Mouse (Mus musculus) c-Kit-negative CD71-positive TER-119-positive erythroid progenitor cells, embryonic 14.5 days (primary cell): ENCODE results near the gene Nadsyn1.

Experiments used
- DNase-seq: peaks from one replicate; pipeline ENCODE4 v3.0.0-alpha.2; 2013; ENCODE audit warnings: low read depth, low spot score

Nadsyn1 gene

DNA sequence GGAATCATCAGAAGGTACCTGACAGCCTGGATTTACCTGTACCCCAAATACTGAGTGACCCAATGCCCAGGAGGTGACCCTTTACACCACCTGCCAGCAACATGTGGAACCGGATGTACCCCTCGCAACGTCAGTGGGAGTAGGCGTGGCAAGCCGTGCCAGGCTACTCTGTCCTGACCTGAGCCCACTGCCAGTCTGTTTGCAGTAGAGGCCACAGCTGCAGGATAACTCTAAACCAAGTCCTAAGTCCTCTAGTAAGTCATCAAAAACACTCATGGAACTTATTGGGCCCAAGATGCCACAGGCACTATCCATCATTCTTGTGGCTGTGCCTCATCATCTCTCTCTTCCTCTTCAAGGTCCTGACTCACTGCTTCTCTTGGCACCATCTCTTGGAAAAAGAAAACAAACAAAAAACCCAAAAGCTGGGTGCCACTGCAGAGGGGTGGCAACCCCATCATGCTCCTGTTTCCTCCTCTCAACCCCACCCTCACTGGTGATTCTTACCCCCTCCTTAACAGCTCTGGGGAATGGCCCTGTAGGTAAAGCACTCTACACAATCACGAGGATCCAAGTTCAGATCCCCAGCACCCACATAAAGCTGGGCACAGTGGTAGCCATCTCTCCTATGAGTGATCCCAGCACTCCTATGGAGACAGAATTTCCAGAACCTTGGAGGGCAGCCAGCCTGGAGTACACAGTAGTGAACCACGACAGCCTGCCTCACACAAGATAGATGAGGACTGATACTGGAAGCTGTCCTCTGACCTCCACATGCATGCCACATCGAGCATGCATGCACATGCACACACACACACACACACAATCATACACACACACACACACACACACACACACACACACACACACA, 21.2 kb downstream of the Nadsyn1 start:
- DNase-seq, result no peak

DNA sequence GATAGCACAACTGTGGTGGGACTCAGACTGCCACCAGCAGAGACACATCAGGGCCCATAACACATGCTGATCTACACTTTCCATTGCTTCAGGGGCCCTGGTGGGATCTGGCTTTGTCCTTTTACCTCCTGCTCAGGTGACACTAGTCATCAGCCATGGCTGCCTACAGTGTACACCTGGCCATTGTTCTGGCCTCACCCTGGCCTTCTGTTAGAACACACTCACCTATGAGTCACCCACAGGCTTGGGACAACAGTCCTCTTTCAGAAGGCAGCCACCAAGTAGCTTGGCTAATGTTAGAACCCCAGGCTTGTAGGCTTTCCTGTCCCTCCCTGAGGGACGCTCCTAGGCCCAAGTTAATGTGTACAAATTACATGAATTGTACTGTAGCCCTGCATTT, 21.9 kb downstream of the Nadsyn1 start:
- no peak for DNase-seq

GRCm38 (mm10) chr7:143798783-143799182, 23.9 kb downstream of the Nadsyn1 start:
- DNase-seq, result no peak

DNA sequence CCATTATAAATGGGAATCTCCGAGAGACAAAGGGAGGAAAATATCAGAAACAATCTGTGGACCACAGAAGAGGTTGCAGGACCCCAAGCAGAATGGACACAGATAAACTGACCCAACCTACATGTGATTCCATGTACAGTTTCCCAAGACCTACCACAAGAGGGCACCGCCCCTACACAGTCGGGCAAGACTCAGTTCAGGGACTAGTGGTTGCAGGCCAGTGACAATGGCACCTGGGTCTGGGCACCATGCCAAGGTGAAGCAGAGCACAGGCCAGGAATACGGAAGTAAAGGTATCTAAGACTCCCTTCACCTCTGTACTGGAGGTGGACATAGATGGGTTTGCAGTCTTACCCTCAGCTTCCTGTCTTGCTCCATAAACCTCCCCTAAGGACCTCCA, 29.5 kb downstream of the Nadsyn1 start:
- no peak for DNase-seq

DNA sequence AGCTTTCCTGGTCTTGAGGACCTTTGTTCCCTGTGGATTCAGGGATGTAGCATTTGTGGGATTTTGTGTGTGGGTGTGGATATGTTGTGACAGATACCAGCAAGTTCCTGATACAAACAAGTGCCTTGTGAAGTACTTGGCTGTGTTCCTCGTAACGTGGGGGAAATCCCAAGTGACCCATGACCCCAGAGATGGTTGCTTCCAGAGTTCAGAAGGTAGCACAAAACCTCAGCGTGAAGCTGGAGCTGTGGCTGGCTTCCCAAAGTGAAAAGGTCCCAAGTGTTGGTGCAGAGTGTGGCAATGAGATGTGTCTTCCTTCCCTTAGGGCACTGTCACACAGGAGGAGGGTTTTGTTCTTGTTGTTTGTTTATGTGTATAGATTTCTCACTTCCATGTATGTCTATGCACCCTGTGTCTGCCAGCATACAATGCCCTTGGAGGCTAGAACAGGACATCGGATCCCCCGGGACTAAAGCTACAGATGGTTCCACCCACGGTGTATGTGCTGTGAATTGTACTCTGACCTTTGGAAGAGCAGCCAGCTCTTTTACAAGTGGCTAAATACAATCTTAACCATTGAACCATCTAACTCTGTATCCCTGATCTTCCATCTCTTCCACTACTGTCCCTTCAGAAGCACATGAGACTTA, 30.2 kb downstream of the Nadsyn1 start:
- DNase-seq, result no peak

- DNase-seq, result no peak
Observed at GRCm38 (mm10) chr7:143783996-143784829, 38.4 kb downstream of the Nadsyn1 start, which contains the start of gene Mrgpre. TSS of gene Mrgpre (minus strand) at chr7:143784500.

DNA sequence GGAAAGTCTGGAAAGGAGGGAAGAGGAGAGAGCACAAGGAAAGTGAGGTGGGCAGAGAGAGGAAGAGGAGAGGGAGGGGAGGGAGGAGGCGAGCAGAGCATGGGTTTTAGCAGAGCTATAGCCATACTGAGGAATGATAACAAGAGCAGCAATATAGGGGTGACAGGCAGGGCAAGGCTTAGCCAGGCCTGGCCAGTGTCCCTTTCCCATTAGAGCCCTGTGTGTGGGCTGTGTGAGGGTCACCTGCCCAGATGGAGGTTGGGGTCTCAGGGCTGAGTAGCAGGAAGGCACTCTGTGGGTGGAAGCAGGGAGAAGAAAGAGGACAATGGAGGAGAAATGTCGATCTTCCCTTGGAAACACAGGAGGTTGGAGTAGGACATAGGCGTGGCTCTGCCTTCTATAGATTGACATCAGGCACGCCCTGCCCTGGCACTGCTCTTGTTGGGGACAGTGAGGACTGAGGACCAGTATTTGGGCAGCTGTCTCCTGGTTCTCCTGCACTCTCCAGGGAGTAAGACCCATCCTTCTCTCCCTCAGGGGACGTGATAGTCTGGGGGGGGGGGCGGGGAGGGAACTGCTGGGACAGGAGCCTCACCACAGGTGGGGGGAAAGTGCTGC, 39.2 kb downstream of the Nadsyn1 start:
- no peak for DNase-seq

DNA sequence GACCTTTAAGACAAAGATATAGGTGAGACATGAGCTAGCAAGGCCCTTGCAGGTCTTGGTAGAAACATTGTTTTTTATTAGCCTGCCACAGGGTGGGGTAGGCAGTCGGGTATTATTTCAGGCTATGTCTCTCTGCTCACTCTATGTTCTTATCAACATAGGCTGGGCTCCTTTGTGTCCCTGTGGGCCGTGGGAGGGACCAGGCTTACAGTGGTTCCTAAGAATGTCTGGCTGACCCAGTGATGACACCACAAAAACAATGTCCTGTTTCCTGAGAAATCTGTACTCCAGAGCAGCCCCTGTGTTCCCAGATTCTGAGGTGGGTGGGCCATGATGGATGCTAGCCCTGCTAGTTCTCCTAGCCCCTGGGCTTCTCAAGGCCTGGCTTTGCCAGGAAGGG, 45.3 kb downstream of the Nadsyn1 start:
- no peak for DNase-seq

- no peak for DNase-seq
Observed at GRCm38 (mm10) chr7:143776137-143776536, 46.5 kb downstream of the Nadsyn1 start.

DNA sequence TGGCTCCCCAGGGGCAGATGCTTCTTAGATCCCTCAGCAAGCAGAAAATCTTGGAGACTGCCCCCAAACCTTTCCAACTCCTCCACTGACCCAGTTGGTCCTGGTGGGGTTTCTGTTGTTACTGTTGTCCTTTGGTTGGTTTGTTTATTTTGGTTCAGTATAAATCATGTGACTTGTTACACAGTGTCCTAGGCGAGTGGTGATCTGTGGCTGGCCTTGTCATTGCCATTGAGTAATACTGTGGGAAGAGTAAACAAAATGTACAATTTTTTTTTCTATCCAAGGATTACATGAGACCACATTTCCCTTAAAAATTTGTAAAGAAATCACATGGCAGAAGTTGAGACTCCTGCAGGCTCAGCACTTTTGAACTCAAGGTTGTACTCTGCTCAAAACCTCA, 53.2 kb downstream of the Nadsyn1 start:
- no peak for DNase-seq

- DNase-seq, result no peak
Observed at GRCm38 (mm10) chr7:143768267-143768666, 54.4 kb downstream of the Nadsyn1 start.

DNA sequence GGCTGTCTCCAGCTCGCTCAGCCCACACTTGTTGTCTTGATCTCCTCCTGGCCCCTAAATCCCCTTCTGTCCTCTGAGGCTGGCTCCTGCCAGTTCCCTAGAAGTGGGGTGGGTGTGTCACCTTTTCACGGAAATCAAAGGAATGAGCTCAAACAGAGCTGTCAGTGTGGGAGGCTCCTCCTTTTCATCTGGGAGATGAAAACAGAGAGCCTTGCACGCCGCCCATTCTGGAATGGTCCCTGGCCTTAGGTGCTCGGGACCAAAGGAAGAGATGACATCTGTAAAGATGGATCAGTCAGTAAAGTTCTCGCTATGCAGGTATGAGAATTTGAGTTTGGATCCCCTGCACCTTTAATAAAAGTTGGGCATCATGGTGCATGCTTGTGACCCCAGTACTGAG, 55.8 kb downstream of the Nadsyn1 start, which contains the start of gene Mrgprg:
Mrgprg (minus strand) TSS at position 101 of the 400 bp plus-strand sequence.
- no peak for DNase-seq

DNA sequence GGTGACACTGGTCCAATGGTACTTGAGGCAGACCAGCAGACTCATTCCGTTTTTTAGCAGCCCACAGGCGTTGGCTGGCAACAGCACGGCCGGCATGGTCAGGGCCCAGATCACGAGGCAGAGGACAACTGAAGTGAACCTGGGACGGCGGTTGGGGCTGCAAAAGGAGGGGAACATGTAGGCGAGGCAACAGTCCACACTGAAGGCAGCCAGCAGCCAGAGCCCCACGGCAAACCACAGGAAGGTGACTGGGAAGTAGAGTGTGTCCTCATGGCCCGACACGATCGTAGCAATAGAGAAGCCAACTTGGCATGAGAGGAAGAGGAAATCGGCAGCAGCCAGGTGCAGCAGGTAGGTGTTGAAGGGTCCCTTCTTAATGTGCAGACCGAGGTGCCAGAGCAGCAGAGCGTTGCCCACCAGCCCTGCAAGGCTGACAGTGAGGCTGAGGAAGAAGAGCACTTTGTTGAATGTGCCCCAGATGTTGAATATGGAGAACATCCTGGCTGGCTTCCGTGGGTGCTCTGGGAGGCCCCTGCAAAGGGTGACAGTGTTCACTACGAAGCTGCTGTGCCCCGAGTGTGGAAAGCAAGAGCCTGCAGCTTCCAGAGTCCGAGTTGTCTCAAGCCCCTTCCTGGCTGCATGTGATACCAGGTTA, 57.6 kb downstream of the Nadsyn1 start:
- no peak for DNase-seq

DNA sequence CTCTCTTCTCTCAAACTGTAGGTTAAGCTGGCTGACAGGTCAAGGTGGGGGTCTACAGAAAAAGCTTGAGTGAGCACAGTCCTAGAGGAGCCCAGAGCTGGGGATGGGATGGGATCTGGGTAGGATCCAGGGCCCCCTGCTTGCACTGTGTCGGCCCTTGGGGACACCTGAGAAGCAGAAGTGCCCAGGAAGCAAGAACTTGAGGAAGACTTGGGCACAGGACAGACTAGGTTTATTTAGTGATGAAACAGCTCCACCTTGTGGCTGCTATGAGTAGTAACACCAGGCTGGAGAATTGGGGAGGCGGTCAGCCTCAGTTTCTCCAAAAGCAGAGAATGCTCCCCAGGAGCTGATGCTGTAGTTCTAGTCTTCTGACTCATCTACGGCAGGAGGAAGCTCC, 58.9 kb downstream of the Nadsyn1 start:
- peak; percentile 28 for DNase-seq

- no peak for DNase-seq
Observed at GRCm38 (mm10) chr7:143758956-143759355, 63.7 kb downstream of the Nadsyn1 start.

DNA sequence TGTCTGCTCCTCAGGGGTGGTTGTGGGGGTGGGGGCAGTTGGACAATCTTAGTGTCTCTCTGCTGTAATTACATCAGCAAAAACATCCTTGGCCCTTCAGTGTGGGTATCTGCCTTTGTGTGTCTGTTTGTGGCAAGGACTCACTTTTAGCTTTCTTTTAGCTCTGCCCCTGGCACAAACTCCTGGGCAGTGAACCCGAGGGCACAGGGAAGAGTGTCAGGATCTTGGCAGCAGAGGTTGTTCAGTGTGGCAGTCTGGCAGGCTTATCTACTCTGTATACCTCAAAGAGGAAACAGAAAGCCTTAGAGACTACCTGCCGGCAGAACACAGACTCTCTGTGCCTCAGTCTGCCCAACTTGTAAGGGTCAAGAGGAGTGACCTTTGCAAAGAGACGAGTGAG, 65.0 kb downstream of the Nadsyn1 start:
- DNase-seq, result no peak

DNA sequence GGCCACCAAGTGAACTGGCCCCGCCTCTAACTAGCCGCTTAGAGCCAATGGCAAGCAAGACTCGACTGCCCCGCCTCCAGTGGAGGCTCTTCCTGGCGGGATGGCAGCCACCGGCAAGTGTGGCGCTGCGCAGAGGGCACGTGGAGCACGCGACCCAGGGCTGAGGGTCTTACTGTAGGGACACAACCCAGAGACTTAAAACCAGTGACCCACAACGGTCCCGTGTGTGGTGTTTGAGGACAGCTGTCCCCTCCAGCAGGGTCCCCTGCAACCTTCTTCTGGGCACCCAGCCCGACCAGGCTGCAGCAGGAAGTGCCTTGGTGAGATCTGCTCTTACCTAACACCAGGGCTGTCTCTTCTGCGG, 65.6 kb downstream of the Nadsyn1 start:
- DNase-seq, result no peak

- DNase-seq, result no peak
Observed at GRCm38 (mm10) chr7:143756125-143757026, 66.3 kb downstream of the Nadsyn1 start, which contains the start of gene Osbpl5. TSS of gene Osbpl5 (minus strand) at chr7:143756985.

DNA sequence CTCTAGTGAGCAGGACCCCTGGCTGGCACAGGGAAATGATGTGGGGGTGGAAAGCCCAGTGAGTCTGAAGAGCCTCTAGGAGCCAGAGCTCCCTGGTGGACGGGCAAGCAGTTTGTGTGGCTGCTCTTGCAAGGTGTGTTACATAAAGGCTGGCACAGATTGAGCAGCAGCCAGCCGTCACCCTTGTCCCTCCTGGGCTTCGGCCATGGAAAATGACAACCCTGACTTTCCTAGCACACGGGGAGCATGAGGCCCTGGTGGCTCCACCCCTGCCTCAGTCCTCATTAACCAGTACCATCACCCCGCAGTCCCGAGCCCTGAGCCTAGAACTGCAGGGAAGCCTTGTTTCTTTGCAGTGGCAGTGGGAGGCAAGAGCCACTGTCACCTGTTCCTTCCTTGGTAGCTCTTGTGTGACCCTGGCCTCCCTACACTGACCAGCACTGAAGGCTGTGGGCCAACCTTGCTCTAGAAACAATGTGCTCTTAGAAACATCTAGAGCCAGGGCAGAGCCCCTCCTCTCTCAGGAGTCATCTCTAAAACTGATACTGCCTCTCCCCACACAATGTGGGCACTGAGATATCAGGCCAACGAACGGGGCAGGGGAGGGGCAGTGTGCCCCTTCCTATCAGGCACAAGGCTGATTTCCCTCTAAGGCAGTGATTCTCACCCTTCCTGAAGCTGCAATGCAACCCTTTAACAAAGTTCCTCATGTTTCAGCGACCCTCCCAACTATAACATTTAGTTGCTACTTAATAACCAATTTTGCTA, 67.1 kb downstream of the Nadsyn1 start:
- DNase-seq, result no peak
